Mouse (Mus musculus) lung, adult 2 months (tissue): ENCODE data around the gene Cacna1s.

Source experiments
- CTCF ChIP-seq: fragments of 200-500 bp; IDR thresholded peaks from 2 replicates; pipeline ENCODE4 v1.5.1; 2011; ENCODE audit warnings: mild to moderate bottlenecking, low read length, control low read depth; ENCODE audit not compliant: insufficient read depth
- POLR2A ChIP-seq: fragments of 200-500 bp; IDR thresholded peaks from 2 replicates; pipeline ENCODE4 v1.6.1; 2011; ENCODE audit warnings: low read depth, mild to moderate bottlenecking, control low read depth, low read length, borderline replicate concordance; ENCODE audit errors: extremely low read depth

GRCm38 (mm10) chr1:136122030-136122429 is 69.5 kb downstream of the Cacna1s start:
- TF ChIP-seq POLR2A (no peak), CTCF (no peak)
